Mouse (Mus musculus): ENCODE measurements around the gene Ehbp1l1.

Gene Ehbp1l1

GRCm38 (mm10) chr19:5731264-5731978, 5.3 kb upstream of the Ehbp1l1 start:
- DNase-seq: peak; percentile 96

GRCm38 (mm10) chr19:5730314-5731186, 4.4 kb upstream of the Ehbp1l1 start:
- DNase-seq: peak; percentile 36

- DNase-seq: peak; percentile 91
These were observed 3.3 kb upstream of the Ehbp1l1 start, which contains the start of gene Fam89b for GRCm38 (mm10) chr19:5729444-5729815. TSS of gene Fam89b (minus strand) at chr19:5729653.

GRCm38 (mm10) chr19:5728631-5729443, 2.7 kb upstream of the Ehbp1l1 start:
- DNase-seq: peak; percentile 48

GRCm38 (mm10) chr19:5727701-5728100, 1.6 kb upstream of the Ehbp1l1 start:
- DNase-seq: peak; percentile 91

GRCm38 (mm10) chr19:5726961-5727578, 953 bp upstream of the Ehbp1l1 start:
- no peak for DNase-seq

- DNase-seq: peak; percentile 46
These were observed 949 bp downstream of the Ehbp1l1 start for GRCm38 (mm10) chr19:5725029-5725707.

GRCm38 (mm10) chr19:5724549-5724941, 1.6 kb downstream of the Ehbp1l1 start:
- peak; percentile 80 for DNase-seq

- DNase-seq: no peak
These were observed 2.1 kb downstream of the Ehbp1l1 start for GRCm38 (mm10) chr19:5723934-5724548.

GRCm38 (mm10) chr19:5722848-5723425, 3.2 kb downstream of the Ehbp1l1 start:
- DNase-seq: no peak

- no peak for DNase-seq
These were observed 4.9 kb downstream of the Ehbp1l1 start for GRCm38 (mm10) chr19:5721233-5721632.

GRCm38 (mm10) chr19:5716955-5717354, 9.2 kb downstream of the Ehbp1l1 start:
- no peak for DNase-seq

- peak; percentile 52 for DNase-seq
These were observed 10.1 kb downstream of the Ehbp1l1 start for GRCm38 (mm10) chr19:5715793-5716688.

- DNase-seq: peak; percentile 78
These were observed 12.4 kb downstream of the Ehbp1l1 start for GRCm38 (mm10) chr19:5713730-5714129.

GRCm38 (mm10) chr19:5713255-5713654, 12.9 kb downstream of the Ehbp1l1 start:
- no peak for DNase-seq

- no peak for DNase-seq
These were observed 14.1 kb downstream of the Ehbp1l1 start for GRCm38 (mm10) chr19:5711907-5712460.

GRCm38 (mm10) chr19:5711218-5711617, 14.9 kb downstream of the Ehbp1l1 start:
- peak; percentile 88 for DNase-seq

- DNase-seq: no peak
These were observed 15.5 kb downstream of the Ehbp1l1 start for GRCm38 (mm10) chr19:5710581-5710980.

- no peak for DNase-seq
These were observed 16.0 kb downstream of the Ehbp1l1 start for GRCm38 (mm10) chr19:5710068-5710467.
